Mouse (Mus musculus) layer of hippocampus, adult 9-11 months (tissue): ENCODE results near the gene Vmn1r127.
"Not testable (repeated sequence)": the region's sequence is repeated elsewhere in the genome, so short reads cannot be mapped to it uniquely, and the experiment has no call there.

Experiments used
- DNase-seq: peaks from one replicate; pipeline ENCODE4 v3.0.0; 2022

The Vmn1r127 gene

DNA sequence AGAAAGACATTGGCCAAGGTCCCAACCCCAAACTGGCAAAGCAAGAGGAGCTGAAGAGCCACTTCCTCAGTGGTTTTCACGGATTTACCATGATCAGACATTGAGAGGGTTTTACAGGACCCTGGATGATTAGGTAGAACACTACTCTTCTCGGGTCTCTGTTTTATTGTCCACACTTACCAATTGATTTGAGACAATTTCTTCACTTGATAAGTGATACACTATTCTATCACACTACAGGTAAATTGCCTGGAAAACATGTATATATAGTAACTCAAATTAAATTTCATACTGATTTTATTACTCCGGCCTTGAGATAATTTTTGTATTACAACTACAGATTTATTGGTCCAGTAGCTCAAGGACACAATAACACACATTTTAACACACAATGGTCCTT, at the start of gene Vmn1r127:
Gene Vmn1r127 (minus strand): TSS at position 101 of the 400 bp plus-strand sequence.
- not testable (repeated sequence) for DNase-seq

DNA sequence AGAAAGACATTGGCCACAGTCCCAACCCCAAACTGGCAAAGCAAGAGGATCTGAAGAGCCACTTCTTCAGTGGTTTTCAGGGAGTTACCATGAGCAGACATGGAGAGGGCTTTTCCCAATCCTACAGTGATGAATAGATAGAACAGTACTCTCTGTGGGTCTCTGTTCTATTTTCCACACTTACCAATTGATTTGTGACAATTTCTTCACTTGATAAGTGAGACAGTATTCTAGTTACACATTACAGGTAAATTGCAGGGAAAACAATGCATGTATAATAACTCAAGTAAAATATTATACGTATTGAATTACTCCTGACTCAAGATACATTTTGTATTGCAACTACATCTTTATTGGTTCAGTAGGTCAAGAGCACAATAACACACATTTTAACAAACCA, 41.5 kb upstream of the Vmn1r127 start, which contains the start of gene Vmn1r129:
Gene Vmn1r129 (minus strand): TSS at position 101 of the 400 bp plus-strand sequence.
- DNase-seq, result not testable (repeated sequence)

DNA sequence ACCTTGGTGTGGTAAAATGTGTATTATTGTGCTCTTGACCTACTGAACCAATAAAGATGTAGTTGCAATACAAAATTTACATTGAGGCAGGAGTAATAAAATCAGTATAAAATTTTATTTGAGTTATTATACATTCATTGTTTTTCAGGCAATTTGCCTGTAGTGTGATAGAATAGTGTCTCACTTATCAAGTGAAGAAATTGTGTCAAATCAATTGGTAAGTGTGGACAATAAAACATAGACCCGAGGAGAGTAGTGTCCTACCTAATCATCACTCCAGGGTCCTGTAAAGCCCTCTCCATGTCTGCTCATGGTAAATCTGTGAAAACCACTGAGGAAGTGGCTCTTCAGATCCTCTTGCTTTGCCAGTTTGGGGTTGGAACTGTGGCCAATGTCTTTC, 29.4 kb upstream of the Vmn1r127 start, which contains the start of gene Vmn1r128:
Gene Vmn1r128 (plus strand): TSS at position 301 of the 400 bp plus-strand sequence.
- DNase-seq, result not testable (repeated sequence)

DNA sequence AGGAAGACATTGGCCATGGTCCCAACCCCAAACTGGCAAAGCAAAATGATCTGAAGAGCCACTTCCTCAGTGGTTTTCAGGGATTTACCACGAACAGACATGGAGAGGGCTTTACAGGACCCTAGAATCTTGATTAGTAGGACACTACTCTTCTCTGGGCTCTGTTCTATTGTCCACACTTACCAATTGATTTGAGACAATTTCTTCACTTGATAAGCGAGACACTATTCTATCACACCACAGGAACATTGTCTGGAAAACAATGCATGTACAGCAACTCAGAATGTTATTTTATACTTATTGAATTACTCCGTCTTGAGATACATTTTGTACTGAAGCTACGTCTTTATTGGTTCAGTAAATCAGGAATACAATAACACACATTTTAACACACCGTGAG, 18.3 kb downstream of the Vmn1r127 start, which contains the start of gene Vmn1r126:
Gene Vmn1r126 (minus strand): TSS at position 101 of the 400 bp plus-strand sequence.
- DNase-seq, result not testable (repeated sequence)

DNA sequence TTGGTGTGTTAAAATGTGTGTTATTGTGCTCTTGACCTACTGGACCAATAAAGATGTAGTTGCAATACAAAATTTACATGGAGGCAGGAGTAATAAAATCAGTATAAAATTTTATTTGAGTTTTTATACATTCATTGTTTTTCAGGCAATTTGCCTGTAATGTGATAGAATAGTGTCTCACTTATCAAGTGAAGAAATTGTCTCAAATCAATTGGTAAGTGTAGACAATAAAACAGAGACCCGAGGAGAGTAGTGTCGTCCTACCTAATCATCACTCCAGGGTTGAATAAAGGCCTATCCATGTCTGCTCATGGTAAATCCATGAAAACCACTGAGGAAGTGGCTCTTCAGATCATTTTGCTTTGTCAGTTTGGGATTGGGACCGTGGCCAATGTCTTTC, 47.8 kb downstream of the Vmn1r127 start, which contains the start of gene Vmn1r125:
Gene Vmn1r125 (plus strand): TSS at position 301 of the 400 bp plus-strand sequence.
- not testable (repeated sequence) for DNase-seq
